Mouse (Mus musculus): ENCODE measurements at regions not wholly inside any gene's neighbourhood (a gene's known extent, or its start where the extent isn't known, plus 50 kb on each side); places are given as distances from the start of the nearest gene placed in this dataset.
A peak's percentile ranks its signal among the peaks of the same experiment; 100 is the strongest.

- DNase-seq, result no peak
Measured at GRCm38 (mm10) chr12:39586163-39586562, 451.7 kb downstream of the Arl4a start.

GRCm38 (mm10) chr12:39577610-39578009 lies 460.2 kb downstream of the Arl4a start:
- no peak for DNase-seq

- DNase-seq, result no peak
Measured at GRCm38 (mm10) chr12:39572802-39573201, 465.0 kb downstream of the Arl4a start.

GRCm38 (mm10) chr12:39572147-39572546 lies 465.7 kb downstream of the Arl4a start:
- DNase-seq, result no peak

GRCm38 (mm10) chr12:39560734-39561446 lies 476.9 kb downstream of the Arl4a start:
- DNase-seq, result no peak

- DNase-seq, result no peak
Measured at GRCm38 (mm10) chr12:39558491-39558890, 479.3 kb downstream of the Arl4a start.

- no peak for DNase-seq
Measured at GRCm38 (mm10) chr12:39536326-39536725, 501.5 kb downstream of the Arl4a start.

GRCm38 (mm10) chr12:39528121-39528520 lies 509.7 kb downstream of the Arl4a start:
- DNase-seq, result no peak

- DNase-seq, result no peak
Measured at GRCm38 (mm10) chr12:39527216-39527600, 510.6 kb downstream of the Arl4a start.

- no peak for DNase-seq
Measured at GRCm38 (mm10) chr12:39526535-39527215, 511.1 kb downstream of the Arl4a start.

- DNase-seq, result no peak
Measured at GRCm38 (mm10) chr12:39515690-39516089, 522.1 kb downstream of the Arl4a start.

GRCm38 (mm10) chr12:39510855-39511254 lies 527.0 kb downstream of the Arl4a start:
- DNase-seq, result no peak

- DNase-seq, result peak; percentile 70
Measured at GRCm38 (mm10) chr12:39510073-39510812, 527.6 kb downstream of the Arl4a start.

- DNase-seq, result no peak
Measured at GRCm38 (mm10) chr12:39496203-39496602, 541.6 kb downstream of the Arl4a start.

- DNase-seq, result no peak
Measured at GRCm38 (mm10) chr12:39493578-39494218, 544.1 kb downstream of the Arl4a start.

- peak; percentile 25 for DNase-seq
Measured at GRCm38 (mm10) chr12:39493114-39493513, 544.7 kb downstream of the Arl4a start.

- DNase-seq, result no peak
Measured at GRCm38 (mm10) chr12:39472984-39473383, 564.8 kb downstream of the Arl4a start.

All from right cerebral cortex, postnatal 25 days (tissue).